Mouse (Mus musculus) ES-Bruce4 (cell line): ENCODE measurements around the gene Satb1. TPM values are rescaled to one million over a fixed set of nuclear protein-coding genes. Genes with fewer than 3 reads are reported as not detected.

Source experiments
- H3K27ac ChIP-seq: 2 replicates; pipeline ENCODE4 v1.5.1; 2012; ENCODE audit warnings: low read length, inconsistent platforms; ENCODE audit not compliant: insufficient read depth
- H3K27me3 ChIP-seq: 2 replicates; pipeline ENCODE4 v1.6.1; 2012; ENCODE audit warnings: mild to moderate bottlenecking, low read length, inconsistent platforms; ENCODE audit not compliant: control insufficient read depth, poor library complexity, insufficient read depth, severe bottlenecking
- H3K36me3 ChIP-seq: 2 replicates; pipeline ENCODE4 v1.6.1; 2012; ENCODE audit warnings: inconsistent platforms, mild to moderate bottlenecking, low read length, moderate library complexity; ENCODE audit not compliant: control insufficient read depth, poor library complexity, insufficient read depth, severe bottlenecking
- H3K4me1 ChIP-seq: one replicate; pipeline ENCODE4 v1.8.1; 2011; ENCODE audit warnings: low read length; ENCODE audit not compliant: control insufficient read depth, insufficient read depth
- H3K4me3 ChIP-seq: 2 replicates; pipeline ENCODE4 v1.5.1; 2011; ENCODE audit warnings: low read depth, mild to moderate bottlenecking, low read length
- H3K9ac ChIP-seq: 2 replicates; pipeline ENCODE4 v1.6.1; 2012; ENCODE audit warnings: low read depth, mild to moderate bottlenecking, inconsistent platforms; ENCODE audit not compliant: poor library complexity, severe bottlenecking
- H3K9me3 ChIP-seq: replicated peaks from 2 replicates; pipeline ENCODE4 v1.6.1; 2012; ENCODE audit warnings: mild to moderate bottlenecking, low read length, inconsistent platforms; ENCODE audit not compliant: control insufficient read depth, poor library complexity, insufficient read depth, severe bottlenecking
- CTCF ChIP-seq: IDR thresholded peaks from one replicate; pipeline ENCODE4 v1.8.1; 2011; ENCODE audit warnings: low read depth, low read length
- EP300 ChIP-seq: IDR thresholded peaks from 2 replicates; pipeline ENCODE4 v1.6.1; 2011; ENCODE audit warnings: low read depth, low read length; ENCODE audit not compliant: insufficient read depth
- POLR2A ChIP-seq: IDR thresholded peaks from one replicate; pipeline ENCODE4 v1.8.1; 2011; ENCODE audit warnings: low read length; ENCODE audit not compliant: insufficient read depth
- polyA plus RNA-seq: library from polyadenylated mRNA; stranded (reverse); fragments of >200 nt; gene quantifications from 2 replicates; pipeline ENCODE4 v1.2.4, GENCODE M21; 2011; ENCODE audit warnings: low read depth; ENCODE audit not compliant: missing spikeins, insufficient read depth, insufficient read length

Satb1 gene
- polyA plus RNA-seq, 1 experiment = 13.4 TPM

DNA sequence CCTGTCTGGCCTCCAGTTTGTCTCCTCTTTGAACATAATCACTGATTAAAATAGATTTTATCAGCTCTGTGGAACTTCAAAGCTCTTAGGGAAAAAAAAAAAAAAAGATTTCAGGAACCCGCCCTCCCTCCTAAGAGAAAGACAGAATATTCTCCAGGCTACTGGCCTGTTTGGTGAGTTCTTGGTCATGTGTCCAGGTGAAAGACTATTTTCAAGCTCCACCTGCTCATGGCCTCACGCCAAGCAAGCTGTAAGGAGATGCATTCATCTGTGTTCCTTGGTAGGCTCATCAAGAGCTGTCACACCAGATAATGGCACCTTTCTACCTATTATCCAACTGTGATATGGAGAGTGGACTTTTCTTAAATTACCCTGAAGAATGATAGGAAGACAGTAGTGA lies 54.1 kb downstream of the Satb1 start:
- H3K9me3 ChIP-seq = no peaks in the 10 kb centered on the region
- H3K4me1 ChIP-seq = no peaks in the 10 kb centered on the region
- no peak overlapping the region for H3K4me3 ChIP-seq
- no peaks in the 10 kb centered on the region for H3K27me3 ChIP-seq
- TF ChIP-seq CTCF (no peak), POLR2A (no peak), EP300 (no peak)
- no peak overlapping the region for H3K27ac ChIP-seq
- H3K9ac ChIP-seq = no peak overlapping the region
- H3K36me3 ChIP-seq = no peaks in the 10 kb centered on the region

DNA sequence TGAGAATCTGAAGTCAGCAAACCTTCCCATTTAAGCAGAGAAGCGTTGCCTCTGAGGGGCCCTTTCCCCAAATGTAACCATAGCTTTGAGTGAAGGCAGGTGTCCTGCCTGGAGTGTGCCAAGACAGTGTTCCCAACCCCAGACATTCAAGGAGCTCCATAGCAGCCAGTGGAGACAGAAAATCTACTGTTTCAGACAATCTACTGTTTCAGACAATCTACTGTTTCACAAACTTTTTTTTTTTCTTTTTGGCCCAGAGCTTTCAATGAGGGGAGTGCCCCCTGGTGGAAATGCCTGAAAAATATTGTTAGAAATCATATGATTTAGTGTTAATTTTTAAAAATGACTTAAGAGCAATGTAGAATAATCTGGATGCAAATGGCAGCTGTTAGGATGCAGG lies 55.3 kb downstream of the Satb1 start:
- H3K4me1 ChIP-seq = no peaks in the 10 kb centered on the region
- no peak overlapping the region for H3K9ac ChIP-seq
- H3K27ac ChIP-seq = no peak overlapping the region
- H3K4me3 ChIP-seq = no peak overlapping the region
- no peak for TF ChIP-seq CTCF
- TF ChIP-seq POLR2A = no peak
- no peak for TF ChIP-seq EP300
- H3K9me3 ChIP-seq = no peaks in the 10 kb centered on the region
- no peaks in the 10 kb centered on the region for H3K27me3 ChIP-seq
- no peaks in the 10 kb centered on the region for H3K36me3 ChIP-seq

DNA sequence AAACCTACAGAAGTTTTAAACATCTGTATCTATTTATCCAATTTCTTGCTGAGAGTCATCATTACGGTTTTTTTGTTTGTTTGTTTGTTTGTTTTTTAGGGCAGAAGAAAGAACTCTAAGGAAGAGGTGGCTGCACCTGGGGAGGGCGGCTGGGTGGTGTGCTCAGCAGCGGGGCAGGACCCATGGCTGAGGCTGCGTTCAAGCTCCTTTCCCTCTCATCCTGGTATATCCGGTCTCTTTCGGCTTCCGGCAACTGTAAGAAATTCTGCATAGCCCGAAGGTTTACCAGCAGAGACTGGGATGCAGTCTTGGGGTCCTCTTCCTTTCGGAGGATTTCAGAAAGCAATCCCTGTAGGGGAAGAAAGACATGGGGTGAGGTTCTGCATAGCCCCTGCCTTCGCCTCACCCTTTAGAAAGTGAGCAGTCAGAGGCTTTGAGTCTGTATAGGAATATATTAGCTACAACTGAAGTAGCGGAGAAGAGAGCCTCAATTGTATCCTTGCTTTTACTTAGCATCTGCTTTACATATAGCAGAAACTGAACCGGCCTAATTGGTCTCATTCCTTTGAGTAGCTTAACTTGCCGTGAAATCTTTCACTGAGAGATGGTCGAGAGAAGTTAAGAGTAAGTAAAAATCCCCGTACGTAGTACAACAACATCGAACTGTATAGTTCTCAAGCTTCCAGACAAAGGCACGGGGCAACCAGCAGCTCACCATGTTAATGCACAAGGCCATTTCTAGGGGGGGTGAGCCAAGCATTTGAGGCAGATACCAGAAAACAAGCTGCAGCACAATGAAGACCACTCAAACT lies 57.8 kb downstream of the Satb1 start:
- H3K9me3 ChIP-seq = no peaks in the 10 kb centered on the region
- no peaks in the 10 kb centered on the region for H3K4me1 ChIP-seq
- no peak overlapping the region for H3K9ac ChIP-seq
- H3K27me3 ChIP-seq = no peaks in the 10 kb centered on the region
- TF ChIP-seq POLR2A (no peak), EP300 (no peak), CTCF (no peak)
- no peak overlapping the region for H3K27ac ChIP-seq
- no peaks in the 10 kb centered on the region for H3K36me3 ChIP-seq
- no peak overlapping the region for H3K4me3 ChIP-seq

DNA sequence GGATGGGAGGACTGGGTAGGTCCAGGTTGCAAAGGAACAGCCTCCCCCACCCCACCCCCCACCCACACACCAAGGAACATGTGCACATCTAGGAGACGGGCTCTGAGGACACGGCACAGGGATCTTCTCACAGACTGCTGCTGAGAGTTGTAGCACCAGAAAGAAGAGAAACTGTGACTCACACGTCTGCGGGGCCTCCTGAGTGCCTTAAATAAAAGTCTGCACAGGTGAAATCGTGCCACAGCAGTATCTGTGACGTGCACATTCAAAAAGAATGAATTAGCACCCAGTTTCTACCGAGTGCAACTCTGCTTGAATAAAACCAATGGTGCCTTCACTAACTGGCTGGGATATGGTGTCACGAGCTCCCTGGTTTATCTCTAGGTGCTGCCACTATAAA lies 69.5 kb downstream of the Satb1 start:
- no peak for TF ChIP-seq EP300
- TF ChIP-seq POLR2A = no peak
- TF ChIP-seq CTCF = no peak
- no peak overlapping the region for H3K9ac ChIP-seq
- no peak overlapping the region for H3K4me3 ChIP-seq
- H3K27me3 ChIP-seq = no peaks in the 10 kb centered on the region; the same call in 1 of the 2 replicates
- H3K9me3 ChIP-seq = no peaks in the 10 kb centered on the region
- no peak overlapping the region for H3K27ac ChIP-seq
- H3K4me1 ChIP-seq = no peaks in the 10 kb centered on the region
- no peaks in the 10 kb centered on the region for H3K36me3 ChIP-seq

DNA sequence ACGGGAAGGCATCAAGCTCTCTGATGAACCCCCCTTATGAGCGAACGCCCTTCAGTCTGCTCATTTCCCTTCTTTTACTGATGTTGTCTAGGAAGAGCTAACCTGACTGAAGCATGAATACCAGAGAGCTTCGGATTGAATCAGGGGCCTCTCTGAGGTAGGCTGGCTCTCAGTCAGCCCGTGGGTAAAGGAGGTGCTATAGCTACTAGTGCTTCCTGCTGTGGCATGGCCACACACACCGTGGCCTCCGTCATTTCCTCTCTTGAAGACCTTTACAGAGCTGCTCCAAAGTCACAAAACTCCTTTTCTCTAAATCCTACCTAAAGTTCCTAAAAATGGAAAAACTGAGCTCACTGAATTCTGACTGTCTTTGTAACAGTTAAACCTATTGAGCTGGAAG lies 70.6 kb downstream of the Satb1 start:
- TF ChIP-seq EP300 (no peak), POLR2A (no peak), CTCF (no peak)
- H3K27ac ChIP-seq = no peak overlapping the region
- H3K9ac ChIP-seq = no peak overlapping the region
- H3K27me3 ChIP-seq = no peaks in the 10 kb centered on the region; the same call in 1 of the 2 replicates
- H3K4me3 ChIP-seq = no peak overlapping the region
- H3K36me3 ChIP-seq = no peaks in the 10 kb centered on the region
- no peaks in the 10 kb centered on the region for H3K9me3 ChIP-seq
- no peaks in the 10 kb centered on the region for H3K4me1 ChIP-seq

DNA sequence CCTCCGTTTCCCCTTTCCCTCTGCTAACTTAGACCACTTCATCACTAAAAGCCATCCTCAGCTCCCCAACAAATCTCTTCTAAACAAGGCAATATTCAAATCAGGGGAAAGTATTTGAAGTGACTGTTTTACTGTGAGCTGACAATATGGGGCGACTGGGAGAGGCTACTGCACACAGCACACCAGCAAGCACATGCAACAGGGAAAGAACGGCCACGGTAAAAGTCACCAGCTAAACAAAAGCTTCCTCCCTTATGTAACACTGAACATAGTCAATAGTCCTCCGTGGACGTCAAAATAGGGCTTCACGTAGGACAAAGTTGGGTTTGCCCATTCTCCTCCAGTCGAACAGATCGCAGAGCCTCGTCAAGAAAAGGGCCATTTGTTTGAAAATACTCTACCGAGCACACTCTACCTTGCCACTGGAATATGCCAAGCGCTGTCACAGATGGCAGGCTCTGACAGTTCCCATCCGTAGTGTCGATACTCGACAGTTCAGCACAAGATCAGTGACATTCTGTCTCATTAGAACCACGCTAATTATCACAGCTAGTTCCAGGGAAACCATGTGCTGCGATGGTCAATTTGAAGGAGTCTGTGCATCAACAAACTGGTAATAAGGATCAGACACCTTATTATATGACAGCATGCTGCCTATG lies 72.0 kb downstream of the Satb1 start:
- H3K9ac ChIP-seq = no peak overlapping the region
- no peaks in the 10 kb centered on the region for H3K4me1 ChIP-seq
- H3K4me3 ChIP-seq = no peak overlapping the region
- H3K27me3 ChIP-seq = no peaks in the 10 kb centered on the region; the same call in 1 of the 2 replicates
- no peaks in the 10 kb centered on the region for H3K36me3 ChIP-seq
- no peak for TF ChIP-seq EP300
- no peak for TF ChIP-seq POLR2A
- no peak for TF ChIP-seq CTCF
- H3K27ac ChIP-seq = no peak overlapping the region
- H3K9me3 ChIP-seq = no peaks in the 10 kb centered on the region
